Mouse (Mus musculus) erythroid progenitor cell, adult 5-6 weeks (primary cell): ENCODE measurements around the gene Gpbp1l1. TPM values are rescaled to one million over a fixed set of nuclear protein-coding genes. Genes with fewer than 3 reads are reported as not detected.

Experiments
- ATAC-seq: replicated peaks from 2 replicates; pipeline ENCODE4 v1.8.0; 2016; ENCODE audit warnings: moderate number of reproducible peaks, mild to moderate bottlenecking, moderate TSS enrichment, inconsistent platforms; ENCODE audit not compliant: poor library complexity, low FRiP score, severe bottlenecking
- total RNA-seq, 2 experiments: library from RNA; stranded (forward) in 1 of 2; stranded (reverse) in 1 of 2; fragments of 150-400 nt in 1 of 2; fragments of 186-747, 209-891 nt in 1 of 2; gene quantifications; 2 replicates each; pipeline versions ENCODE4 v1.2.3 to v1.2.4; 2015 to 2017; ENCODE audit warnings: low replicate concordance in 2 of 2

The Gpbp1l1 gene
- 90.1 and 126 TPM in 2 replicates for total RNA-seq (2015; ENCODE audit: low replicate concordance)
- 101 and 136 TPM in 2 replicates for total RNA-seq (2017; ENCODE audit: low replicate concordance)

DNA sequence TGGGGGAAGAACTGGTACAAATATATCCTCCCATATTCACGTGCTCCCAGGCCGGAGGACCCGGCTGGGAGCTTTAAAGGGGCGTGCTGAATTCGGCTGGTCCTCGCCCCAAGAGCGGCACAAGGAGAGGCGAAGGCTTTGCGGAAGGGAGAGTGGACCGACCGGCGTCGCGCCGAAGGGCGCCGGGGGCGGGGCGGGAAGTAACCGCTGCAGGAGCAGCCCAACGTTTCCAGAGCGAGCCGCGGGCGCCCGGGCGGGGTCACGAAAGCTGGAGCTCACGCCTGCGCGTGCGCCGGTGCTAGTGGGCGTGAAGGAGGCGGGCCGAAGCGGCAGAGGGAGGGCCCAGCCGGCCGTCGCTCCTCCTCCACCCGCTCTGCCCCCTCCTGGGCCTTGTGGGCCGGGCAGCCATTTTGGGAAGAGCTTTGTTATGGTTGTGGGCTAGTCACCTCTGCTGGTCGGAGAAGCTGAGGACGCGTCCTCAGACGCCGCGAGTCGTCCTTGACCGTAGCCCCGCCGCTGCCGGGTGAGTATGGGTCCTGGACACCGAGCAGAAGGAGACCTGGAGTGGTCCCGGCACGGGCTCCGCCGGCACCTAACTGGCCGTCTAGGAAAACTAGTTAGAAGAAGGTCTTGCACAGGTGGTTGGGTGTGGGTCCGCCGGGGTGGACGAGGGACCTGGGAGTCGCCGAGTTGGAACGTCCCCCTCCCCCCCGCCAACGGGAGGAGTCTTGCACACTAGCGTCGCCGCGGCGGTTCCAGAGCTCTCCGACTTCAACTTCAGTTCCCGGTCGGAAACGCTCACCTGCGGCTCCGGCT, at the start of gene Gpbp1l1:
Gene Gpbp1l1 (plus strand): TSS at position 353 of the 816 bp plus-strand sequence.
- peak; percentile 84 for ATAC-seq

DNA sequence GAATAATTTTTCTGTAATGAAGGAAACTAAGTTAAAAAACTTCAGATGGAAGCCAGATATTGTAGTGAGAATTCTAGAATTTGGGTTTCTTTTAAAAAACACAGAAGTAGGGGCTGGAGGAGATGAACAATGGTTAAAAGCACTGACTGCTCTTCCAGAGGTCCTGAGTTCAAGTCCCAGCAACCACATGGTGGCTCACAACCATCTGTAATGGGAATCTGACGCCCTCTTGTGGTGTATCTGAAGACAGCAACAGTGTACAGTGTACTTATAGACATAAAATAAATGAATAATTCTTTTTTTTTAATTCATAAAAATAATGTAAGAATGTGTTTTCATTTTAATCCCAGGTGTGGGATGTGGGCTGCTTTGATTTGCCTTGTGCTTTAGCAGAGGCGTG, 26.3 kb upstream of the Gpbp1l1 start:
- ATAC-seq, result no peak

DNA sequence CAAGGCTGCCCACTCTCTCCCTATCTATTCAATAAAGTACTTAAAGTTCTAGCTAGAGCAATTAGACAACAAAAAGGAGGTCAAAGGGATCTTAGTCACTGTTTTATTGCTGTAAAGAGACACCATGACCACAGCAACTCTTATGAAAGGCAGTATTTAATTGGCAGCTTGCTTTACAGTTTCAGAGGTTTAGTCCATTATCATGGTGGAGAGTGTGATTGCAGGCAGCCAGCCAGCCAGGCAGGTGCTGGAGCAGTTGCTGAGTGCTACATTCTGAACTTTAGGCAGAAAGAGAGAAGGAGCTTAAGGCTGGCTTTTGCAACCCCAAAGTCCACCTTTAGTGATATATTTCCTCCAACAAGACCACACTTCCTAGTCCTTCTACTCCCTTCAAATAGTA, 21.1 kb upstream of the Gpbp1l1 start:
- no peak for ATAC-seq

DNA sequence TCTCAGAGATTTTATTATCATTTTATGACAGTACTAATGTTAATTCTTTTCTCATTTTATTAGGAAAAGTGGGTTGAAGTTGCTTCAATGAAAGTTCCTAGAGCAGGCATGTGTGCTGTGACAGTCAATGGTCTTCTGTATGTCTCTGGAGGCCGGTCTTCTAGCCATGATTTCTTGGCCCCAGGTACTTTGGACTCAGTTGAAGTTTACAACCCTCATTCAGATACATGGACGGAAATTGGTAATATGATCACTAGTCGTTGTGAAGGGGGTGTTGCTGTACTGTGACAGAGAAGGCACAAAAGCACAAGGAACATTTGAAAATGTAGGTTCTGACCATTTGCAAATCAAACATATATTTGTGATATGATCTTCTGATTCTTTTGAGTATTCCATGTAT, 19.7 kb upstream of the Gpbp1l1 start:
- ATAC-seq, result no peak

DNA sequence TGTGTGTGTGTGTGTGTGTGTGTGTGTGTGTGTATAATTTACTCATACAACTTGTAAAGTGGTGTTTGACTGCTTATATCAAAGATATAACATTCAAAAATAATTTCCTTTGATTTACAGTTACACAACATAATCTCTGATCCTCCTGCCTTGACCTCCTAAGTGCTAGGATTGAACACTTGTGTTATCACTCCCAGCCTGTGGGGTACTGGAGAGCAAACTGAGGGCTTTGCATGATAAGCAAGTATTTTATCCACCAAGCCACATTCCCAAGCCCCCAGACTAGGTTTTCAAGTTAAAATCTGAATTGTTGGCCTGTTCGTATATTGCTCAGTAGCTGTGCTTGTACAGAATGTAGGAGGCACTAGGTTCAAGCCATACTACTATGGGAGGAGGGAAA, 7.0 kb upstream of the Gpbp1l1 start:
- no peak for ATAC-seq

DNA sequence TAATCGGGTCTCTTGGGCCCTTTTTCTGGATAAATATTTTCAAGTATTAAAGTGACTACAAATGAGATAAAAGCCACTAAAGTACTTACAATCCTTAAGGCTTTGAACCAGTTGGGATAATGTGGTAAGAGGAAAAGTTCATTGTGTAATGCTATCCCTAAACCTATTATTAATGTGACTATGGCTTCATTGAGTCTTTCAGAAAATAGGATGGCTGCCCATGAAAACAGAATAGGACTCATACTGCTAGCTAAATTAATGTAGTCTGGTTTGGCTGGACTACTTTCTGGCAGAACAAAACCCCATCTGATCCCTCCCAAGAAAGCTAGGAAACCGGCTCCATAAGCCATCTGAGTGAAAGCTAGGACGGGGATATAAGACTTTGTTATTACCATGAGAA, 4.4 kb upstream of the Gpbp1l1 start:
- ATAC-seq, result no peak

DNA sequence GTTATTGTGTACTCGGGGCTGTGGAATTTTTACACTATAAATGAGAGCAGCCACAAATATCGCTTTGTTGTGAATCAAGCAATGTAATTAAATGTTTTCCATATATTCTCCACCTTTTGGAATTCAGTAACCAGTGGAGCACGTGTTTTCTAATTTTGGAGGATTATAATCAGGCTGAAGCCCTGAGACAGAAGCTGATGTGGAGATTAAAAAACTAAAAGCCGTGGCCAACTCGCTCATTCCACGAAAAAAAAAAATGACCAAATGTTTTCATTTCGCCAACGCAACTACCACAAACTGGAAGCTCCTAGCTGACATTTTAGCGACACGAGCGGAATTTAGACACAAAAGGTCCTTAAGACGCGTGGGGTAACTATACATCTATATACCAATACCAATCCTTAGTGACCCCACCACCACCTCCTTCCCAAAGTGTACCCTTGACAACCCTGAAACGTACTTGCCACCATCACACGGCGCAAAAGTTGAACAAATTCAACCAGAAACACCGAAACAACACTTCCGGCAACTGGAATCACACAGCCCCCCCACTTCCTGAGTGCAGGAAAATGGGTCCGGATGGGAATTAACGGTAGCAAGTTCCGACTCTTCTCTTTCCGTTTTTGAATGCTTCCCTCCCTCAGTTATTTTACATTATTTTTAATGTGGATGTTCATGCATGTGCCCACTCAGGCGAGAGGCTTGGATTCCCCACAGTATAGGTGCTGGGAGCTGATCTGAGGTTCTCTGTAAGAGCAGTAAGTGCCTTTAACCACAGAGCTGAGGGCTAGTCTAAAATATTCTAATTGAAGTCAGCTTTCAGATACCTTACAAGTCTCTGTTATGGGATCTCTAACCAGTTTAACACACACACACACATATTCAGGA, 1.8 kb upstream of the Gpbp1l1 start, which contains the start of gene Tmem69:
Gene Tmem69 (minus strand): TSS at position 524 of the 888 bp plus-strand sequence.
- ATAC-seq, result peak; percentile 39; the same call in 1 of the 2 replicates

DNA sequence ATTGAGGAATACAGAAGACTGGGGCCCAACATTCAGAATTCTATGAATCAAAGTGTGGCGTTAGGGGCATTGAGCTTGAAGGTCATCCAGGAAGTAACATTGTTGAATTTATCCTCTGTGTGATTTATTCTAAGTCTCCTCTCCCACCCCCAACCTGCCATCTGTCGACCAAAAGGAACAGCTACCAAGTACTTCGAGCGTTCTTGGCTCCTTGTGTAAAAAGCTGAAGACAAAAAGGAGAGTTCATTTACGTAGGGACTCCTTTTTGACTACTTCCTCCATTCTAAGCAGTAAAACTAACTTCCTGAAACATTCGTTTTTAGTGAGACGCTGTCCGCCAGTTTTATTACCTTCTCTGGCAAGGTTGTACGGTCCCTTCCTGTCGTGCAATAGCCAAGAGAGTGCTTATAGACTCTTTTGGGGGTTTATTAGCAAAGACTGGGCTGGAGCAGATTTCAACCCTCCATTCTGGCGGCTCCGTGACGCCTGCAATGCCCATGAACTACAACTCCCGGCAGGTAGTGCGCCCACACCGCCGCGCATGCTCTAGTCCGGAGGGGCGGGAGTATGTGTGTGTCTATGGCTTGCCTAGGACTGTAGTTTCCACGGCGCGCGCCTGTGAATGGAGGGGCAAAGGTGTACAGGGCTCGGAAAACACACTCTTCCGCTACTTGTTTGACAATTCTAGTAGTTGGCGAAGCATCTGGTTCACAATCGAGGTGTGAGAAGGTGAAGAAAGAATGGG, 725 bp upstream of the Gpbp1l1 start:
- peak; percentile 88 for ATAC-seq

DNA sequence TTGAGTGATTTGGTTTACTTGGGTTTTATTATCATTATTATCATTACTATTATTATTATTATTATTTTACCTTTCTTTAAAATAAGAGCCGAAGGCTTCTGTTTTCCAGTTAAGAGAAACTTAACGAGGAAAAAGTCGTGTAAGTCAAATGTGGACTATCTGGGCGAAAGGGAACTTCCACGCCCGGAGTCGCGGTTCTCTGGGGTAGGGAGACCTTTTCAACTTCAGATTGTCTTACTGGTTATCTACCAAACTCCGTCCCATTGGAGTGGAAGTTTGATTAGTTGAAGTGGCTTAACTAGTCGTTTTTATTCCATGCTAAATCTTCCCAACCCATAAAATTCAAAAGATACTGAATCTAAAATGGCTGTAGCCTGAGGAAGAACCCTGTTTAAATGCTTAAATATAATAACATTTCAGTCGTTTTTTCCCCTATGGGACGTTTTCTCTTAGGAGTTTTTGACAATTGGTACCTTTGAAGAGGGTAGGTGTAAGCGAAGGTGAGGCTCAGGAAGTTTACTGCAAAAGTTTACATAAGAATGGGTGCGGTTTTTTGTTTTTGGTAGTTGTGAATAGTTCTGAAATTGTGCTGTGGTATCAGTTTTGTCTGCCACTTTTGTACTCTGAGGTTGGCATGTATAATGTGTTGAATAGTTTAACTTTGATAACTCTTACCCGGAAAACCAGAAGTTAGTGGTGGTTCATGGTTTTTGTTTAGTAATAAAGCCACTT, 859 bp downstream of the Gpbp1l1 start:
- no peak for ATAC-seq

DNA sequence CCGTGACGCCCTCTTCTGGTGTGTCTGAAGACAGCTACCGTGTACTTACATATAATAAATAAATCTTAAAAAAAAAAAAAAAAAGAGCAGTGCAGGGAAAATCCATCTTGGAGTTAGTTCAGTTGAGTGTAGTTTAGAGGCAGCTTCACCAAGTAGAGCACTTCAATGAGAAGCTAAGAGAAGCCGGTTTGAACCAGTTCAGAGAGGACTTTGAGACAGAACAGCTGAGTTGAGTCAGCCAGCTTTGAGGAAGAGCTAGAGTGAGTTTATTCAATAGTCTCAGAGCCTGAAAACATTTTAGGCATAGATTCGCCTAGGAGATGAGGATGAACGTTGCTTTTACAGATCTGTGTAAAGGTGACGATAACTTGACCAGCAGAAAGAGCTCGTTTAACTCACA, 38.3 kb downstream of the Gpbp1l1 start:
- ATAC-seq, result no peak

DNA sequence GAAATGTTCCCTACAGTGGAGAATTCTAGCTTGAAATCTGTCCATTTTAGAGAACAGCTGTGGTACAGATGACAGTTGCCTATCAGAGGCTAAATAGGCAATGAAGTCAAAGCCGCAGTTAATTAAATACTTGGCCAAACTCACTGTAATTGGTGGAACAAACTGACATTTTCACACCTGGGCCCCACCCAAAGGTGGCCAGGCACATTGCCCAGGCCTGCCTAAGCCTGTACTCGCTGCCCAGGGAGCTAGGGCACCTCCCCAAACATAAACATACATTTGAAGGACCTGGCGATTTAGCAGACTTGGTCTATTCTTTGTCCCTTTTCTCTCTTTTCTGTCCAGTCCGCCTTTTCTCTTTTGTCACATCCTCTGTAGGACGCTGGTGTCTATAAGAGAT, 38.9 kb downstream of the Gpbp1l1 start, which contains the start of gene Ccdc17:
Gene Ccdc17 (plus strand): TSS at position 276 of the 400 bp plus-strand sequence.
- ATAC-seq, result no peak

DNA sequence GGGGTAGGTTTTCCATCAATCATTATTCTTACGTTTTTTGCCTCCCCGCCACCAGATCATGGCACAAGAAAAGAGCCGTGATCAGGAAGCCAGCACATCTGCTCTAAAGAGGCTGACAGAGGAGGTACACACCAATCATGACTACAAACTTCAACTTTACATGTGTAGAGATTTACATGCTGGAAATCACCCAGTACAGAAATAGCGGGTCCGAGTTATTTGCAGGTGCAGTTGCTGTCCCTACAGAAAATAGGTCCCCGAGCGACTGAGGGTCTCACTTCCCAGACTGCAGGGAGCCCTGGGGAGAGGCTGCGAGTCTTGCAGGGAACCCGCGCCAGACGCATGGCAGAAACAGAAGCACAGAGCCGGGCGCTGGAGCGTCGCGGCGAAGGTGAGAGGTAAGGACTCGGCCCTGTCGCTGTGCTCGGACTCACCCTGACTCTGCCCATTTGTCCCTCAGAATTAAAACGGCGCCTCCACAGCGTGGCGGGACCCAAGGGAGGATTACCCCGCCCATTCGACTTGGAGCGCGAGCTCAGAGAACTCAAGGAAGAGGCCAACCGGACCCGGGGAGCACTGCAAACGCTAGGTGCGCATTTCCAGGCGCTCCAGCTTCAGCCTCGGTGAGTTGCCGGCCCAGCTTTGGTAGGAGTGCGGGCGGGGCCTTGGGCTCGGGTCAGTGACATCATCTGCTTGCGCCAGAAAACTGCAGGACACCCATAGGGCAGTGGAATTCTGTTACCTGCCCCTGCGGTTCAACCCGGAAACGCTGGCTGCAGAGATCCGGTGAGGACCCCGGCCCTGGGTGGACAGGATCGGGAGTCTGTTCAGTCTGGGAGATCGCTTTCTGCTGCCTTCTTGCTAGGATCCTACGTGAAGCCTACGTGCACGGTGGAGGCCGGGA, 39.8 kb downstream of the Gpbp1l1 start:
- ATAC-seq, result peak; percentile 97

DNA sequence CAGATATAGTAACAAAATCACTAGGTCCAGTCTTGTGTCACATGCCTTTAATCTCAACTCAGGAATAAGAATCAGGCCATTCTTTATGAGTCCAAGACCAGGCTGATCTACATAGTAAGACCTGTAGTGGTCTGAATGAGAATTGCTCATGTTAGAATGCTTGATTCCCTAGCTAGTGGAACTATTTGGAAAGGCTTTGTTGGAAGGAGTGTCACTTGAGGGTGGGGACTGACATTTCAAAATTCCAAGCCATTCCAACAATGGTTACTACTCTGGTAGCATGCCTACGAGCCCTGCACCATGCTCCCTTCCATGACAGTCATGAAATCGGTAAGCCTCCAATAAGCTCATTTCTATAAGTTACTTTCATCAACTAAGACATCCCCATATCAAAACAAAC, 55.2 kb downstream of the Gpbp1l1 start:
- ATAC-seq, result no peak

DNA sequence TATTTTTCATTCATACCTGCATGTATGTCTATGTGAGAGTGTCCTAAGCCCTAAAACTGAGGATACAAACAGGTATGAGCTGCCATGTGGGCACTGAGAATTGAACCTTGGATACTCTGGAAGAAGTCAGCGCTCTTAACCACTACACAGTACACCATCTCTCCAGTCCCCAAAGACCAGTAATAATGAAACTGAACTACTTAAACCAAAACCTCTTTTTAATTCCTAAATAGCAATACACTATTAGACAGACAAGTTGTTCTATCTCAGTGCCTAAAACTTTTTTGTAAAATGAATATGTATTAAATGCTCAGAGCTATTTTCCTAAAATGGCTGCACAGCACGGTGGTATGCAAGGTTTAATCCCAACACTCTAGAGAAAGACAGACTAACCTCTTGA, 57.8 kb downstream of the Gpbp1l1 start:
- ATAC-seq, result no peak

DNA sequence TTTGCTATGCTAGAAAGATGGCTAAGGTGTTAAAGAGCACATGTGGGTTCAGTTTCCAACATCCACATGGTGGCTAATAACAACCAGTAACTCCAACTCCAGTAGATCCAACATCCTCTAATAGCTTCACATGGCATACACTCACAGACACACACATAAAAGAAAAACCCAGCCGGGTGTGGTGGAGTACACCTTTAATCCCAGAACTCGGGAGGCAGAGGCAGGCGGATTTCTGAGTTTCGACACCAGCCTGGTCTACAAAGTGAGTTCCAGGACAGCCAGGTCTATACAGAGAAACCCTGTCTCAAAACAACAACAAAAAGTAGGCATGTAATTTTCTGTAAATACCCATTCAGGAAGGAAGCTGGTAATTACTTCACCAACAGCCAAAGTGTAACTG, 67.4 kb downstream of the Gpbp1l1 start:
- no peak for ATAC-seq

DNA sequence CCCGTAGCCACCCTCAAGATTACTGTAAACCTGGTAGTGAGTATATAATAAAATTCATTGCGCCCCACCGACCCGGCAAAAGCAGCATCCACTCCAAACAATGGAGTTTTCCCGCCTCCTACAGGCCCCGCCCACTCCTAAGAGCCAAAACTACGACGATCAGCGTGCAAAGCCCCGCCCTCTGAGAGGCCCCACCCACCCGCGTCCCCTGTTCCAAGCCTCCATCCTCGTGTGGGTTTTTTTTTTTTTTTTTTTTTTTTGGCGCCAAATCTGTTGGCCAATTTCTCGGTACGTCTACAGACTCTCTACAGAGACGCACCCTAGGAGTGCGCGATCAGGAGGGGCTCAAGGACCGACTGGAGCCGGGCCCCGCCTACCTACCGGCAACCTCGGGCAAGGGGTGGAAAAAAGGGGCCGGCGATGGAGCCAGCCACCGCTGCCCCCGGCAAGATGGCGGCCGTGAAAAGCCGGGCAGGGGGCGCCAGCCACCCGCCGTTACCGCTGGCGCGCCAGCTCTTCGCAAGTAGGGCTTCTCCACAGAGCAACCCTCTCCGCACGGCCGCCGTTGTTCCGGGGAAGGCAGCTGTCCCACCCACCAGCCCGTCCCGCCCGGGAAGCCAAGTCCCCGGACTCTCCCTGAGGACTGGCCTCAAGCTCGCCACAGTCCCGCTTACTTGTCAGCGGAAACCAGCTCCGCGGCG, 69.3 kb downstream of the Gpbp1l1 start:
- peak; percentile 87 for ATAC-seq

DNA sequence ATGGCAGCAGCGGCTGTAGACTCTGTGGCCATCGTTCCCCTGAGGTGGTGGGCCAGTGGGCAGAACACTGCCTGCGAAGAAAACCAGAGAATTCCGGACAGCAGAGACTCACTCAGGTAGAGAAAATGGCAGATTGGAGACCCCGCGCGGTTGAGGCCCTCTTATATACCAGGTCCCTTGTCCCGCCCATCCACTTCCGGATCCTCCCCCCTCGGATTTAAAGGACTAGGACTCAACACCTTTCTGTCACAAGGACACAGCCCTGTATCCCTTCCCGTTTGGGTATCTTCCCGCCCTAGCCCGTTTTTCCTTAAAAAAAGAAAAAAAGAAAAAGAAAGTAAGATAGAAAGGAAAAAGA, 69.9 kb downstream of the Gpbp1l1 start:
- ATAC-seq, result peak; percentile 90
